Mouse (Mus musculus) forebrain, embryonic 14.5 days (tissue): ENCODE data around the gene Olfr1367. TPM values are rescaled to one million over a fixed set of nuclear protein-coding genes. Genes with fewer than 3 reads are reported as not detected.

ENCODE experiments used
- ATAC-seq: fragments of 200-750 bp; cut with Nextera tagmentation; 2 replicates; pipeline ENCODE4 v1.8.0; 2017; ENCODE audit warnings: mild to moderate bottlenecking, moderate library complexity
- DNase-seq: peaks from one replicate; pipeline ENCODE4 v3.0.0-alpha.2; 2015; ENCODE audit warnings: low spot score
- H3K27ac ChIP-seq: fragments of 300-500 bp; sonication (generic); 2 replicates; pipeline ENCODE4 v1.5.1; 2014; ENCODE audit warnings: low read depth, mild to moderate bottlenecking, control low read depth, low read length, moderate library complexity
- H3K27me3 ChIP-seq: fragments of 300-500 bp; sonication (generic); replicated peaks from 2 replicates; pipeline ENCODE4 v1.6.1; 2014; ENCODE audit warnings: low read length, control low read depth, mixed read lengths; ENCODE audit not compliant: control insufficient read depth, insufficient read depth
- H3K36me3 ChIP-seq: fragments of 300-500 bp; sonication (generic); 2 replicates; pipeline ENCODE4 v1.6.1; 2014; ENCODE audit warnings: low read length, control low read depth; ENCODE audit not compliant: control insufficient read depth, insufficient read depth
- H3K4me1 ChIP-seq: fragments of 300-500 bp; sonication (generic); 2 replicates; pipeline ENCODE4 v1.6.1; 2014; ENCODE audit warnings: antibody characterized with exemption, low read length, control low read depth; ENCODE audit not compliant: control insufficient read depth, insufficient read depth
- H3K4me2 ChIP-seq: fragments of 300-500 bp; sonication (generic); 2 replicates; pipeline ENCODE4 v1.6.1; 2014; ENCODE audit warnings: mild to moderate bottlenecking, control low read depth, low read length
- H3K4me3 ChIP-seq: fragments of 300-500 bp; sonication (generic); 2 replicates; pipeline ENCODE4 v1.5.1; 2014; ENCODE audit warnings: low read depth, low read length, control low read depth
- H3K9ac ChIP-seq: fragments of 300-500 bp; sonication (generic); 2 replicates; pipeline ENCODE4 v1.6.1; 2014; ENCODE audit warnings: mild to moderate bottlenecking, low read length, control low read depth, moderate library complexity
- H3K9me3 ChIP-seq: fragments of 300-500 bp; sonication (generic); replicated peaks from 2 replicates; pipeline ENCODE4 v1.6.1; 2016; ENCODE audit warnings: low read length, control low read depth, mixed read lengths; ENCODE audit not compliant: control insufficient read depth
- WGBS: fragments of 180-500 bp; shearing (Covaris S2); extraction: QIAGEN DNeasy Blood & Tissue Kit; methylation state at CpG from one replicate; pipeline ENCODE4 v1.1.7; 2014; 5-methylcytosine and 5-hydroxymethylcytosine counted together
- polyA plus RNA-seq: library from polyadenylated mRNA; unstranded; fragments of >200 nt; fragmentation: Nextera tagmentation; extraction: Ambion mirVana; gene quantifications from 2 replicates; pipeline ENCODE4 v1.2.1, GENCODE M21; 2014

Gene Olfr1367
- polyA plus RNA-seq, 1 experiment from 2014 or later: not detected

- DNase-seq: peak; percentile 58
- 9% methylated on average over 18 of the region's 18 CpGs for WGBS
- ATAC-seq: 0 out of 2 replicates have a peak, but pooled peaks have one; percentile 33
- H3K4me2 ChIP-seq: peak overlapping the region; percentile 42
- H3K27ac ChIP-seq: no peak overlapping the region
- no peaks in the 10 kb centered on the region for H3K9me3 ChIP-seq
- no peaks in the 10 kb centered on the region for H3K36me3 ChIP-seq
- H3K4me3 ChIP-seq: peak overlapping the region; percentile 24
- no peak overlapping the region for H3K9ac ChIP-seq
- H3K4me1 ChIP-seq: peaks cover 3% of the 10 kb centered on the region; the same call in 1 of the 2 replicates
- H3K27me3 ChIP-seq: no peaks in the 10 kb centered on the region
These were observed 24.0 kb upstream of the Olfr1367 start for GRCm38 (mm10) chr13:21322509-21323375.

- WGBS: 61% methylated on average over 6 of the region's 6 CpGs
- no peak overlapping the region for H3K27ac ChIP-seq
- ATAC-seq (no peak), DNase-seq (no peak)
- peaks cover 3% of the 10 kb centered on the region; the same call in 1 of the 2 replicates for H3K4me1 ChIP-seq
- H3K9me3 ChIP-seq: no peaks in the 10 kb centered on the region
- no peaks in the 10 kb centered on the region for H3K36me3 ChIP-seq
- no peaks in the 10 kb centered on the region for H3K27me3 ChIP-seq
- no peak overlapping the region for H3K4me3 ChIP-seq
- H3K4me2 ChIP-seq: no peak overlapping the region
- no peak overlapping the region for H3K9ac ChIP-seq
These were observed 23.3 kb upstream of the Olfr1367 start for GRCm38 (mm10) chr13:21323405-21323804.

GRCm38 (mm10) chr13:21326191-21326590, 20.5 kb upstream of the Olfr1367 start:
- peak; percentile 42; the same call in 1 of the 2 replicates for ATAC-seq
- DNase-seq: peak; percentile 55

GRCm38 (mm10) chr13:21326657-21327211, 20.0 kb upstream of the Olfr1367 start:
- Histone ChIP-seq H3K4me1 (peaks cover 3% of the 10 kb centered on the region; the same call in 1 of the 2 replicates), H3K36me3 (no peaks in the 10 kb centered on the region), H3K9me3 (no peaks in the 10 kb centered on the region), H3K9ac (peak overlapping the region; percentile 40; the same call in 1 of the 2 replicates), H3K27me3 (no peaks in the 10 kb centered on the region), H3K4me3 (peak overlapping the region; percentile 26), H3K27ac (no peak overlapping the region), H3K4me2 (peak overlapping the region; percentile 47)
- ATAC-seq (peak; percentile 76), DNase-seq (peak; percentile 92)
- under 1% methylated on average over 24 of the region's 24 CpGs for WGBS

More at GRCm38 (mm10) chr13:21326191-21326590, 20.5 kb upstream of the Olfr1367 start:
- H3K4me2 ChIP-seq: peak overlapping the region; percentile 47
- H3K36me3 ChIP-seq: no peaks in the 10 kb centered on the region
- peaks cover 3% of the 10 kb centered on the region; the same call in 1 of the 2 replicates for H3K4me1 ChIP-seq
- no peak overlapping the region for H3K9ac ChIP-seq
- WGBS: 4% methylated on average over 4 of the region's 4 CpGs
- no peaks in the 10 kb centered on the region for H3K9me3 ChIP-seq
- H3K27ac ChIP-seq: no peak overlapping the region
- no peaks in the 10 kb centered on the region for H3K27me3 ChIP-seq
- H3K4me3 ChIP-seq: peak overlapping the region; percentile 26; the same call in 1 of the 2 replicates

- Histone ChIP-seq H3K27me3 (no peaks in the 10 kb centered on the region), H3K36me3 (no peaks in the 10 kb centered on the region), H3K4me2 (peak overlapping the region; percentile 47), H3K27ac (no peak overlapping the region), H3K9ac (peak overlapping the region; percentile 40; the same call in 1 of the 2 replicates), H3K9me3 (no peaks in the 10 kb centered on the region), H3K4me3 (peak overlapping the region; percentile 26), H3K4me1 (no peaks in the 10 kb centered on the region)
- DNase-seq (peak; percentile 37), ATAC-seq (peak; percentile 65; the same call in 1 of the 2 replicates)
- WGBS: 1% methylated on average over 9 of the region's 9 CpGs
These were observed 19.3 kb upstream of the Olfr1367 start for GRCm38 (mm10) chr13:21327424-21327823.

- H3K36me3 ChIP-seq: no peaks in the 10 kb centered on the region
- no peak overlapping the region for H3K4me2 ChIP-seq
- H3K27me3 ChIP-seq: no peaks in the 10 kb centered on the region
- H3K9ac ChIP-seq: no peak overlapping the region
- no peak for DNase-seq
- H3K9me3 ChIP-seq: no peaks in the 10 kb centered on the region
- no peak overlapping the region for H3K4me3 ChIP-seq
- H3K27ac ChIP-seq: no peak overlapping the region
- ATAC-seq: no peak
- no peaks in the 10 kb centered on the region for H3K4me1 ChIP-seq
These were observed 3.9 kb downstream of the Olfr1367 start for GRCm38 (mm10) chr13:21350593-21350992.

DNA sequence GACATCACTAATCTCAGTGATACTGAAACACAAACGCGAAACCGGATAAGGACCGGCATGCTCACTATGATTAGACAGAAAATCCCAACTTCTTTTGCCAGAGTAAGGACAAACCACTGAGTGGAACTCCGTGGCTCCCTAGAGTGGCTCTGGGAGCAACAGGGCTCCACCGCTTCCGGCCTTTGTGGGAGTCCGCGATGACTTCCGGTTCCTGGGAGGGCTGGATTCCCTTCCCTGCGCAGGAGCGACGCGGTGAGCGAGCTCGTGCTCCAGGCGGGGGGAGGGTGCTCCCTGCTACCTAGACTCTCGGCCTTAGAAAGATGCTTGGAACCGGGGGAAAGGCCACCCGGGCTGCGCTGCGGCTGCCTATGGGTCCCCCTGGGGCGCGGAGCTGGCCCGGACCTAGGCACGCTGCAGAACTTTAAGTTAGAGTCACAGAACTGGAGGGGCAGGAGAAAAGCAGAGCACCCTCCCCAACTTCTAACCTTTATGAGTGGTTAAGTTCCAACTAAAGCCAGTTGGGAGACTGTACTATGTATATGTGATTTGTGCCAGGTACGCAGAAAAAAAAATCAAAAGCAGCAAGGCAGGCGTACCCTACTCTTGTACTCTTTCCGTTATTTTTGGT, 16.0 kb downstream of the Olfr1367 start, which contains the start of gene Zscan12:
Zscan12 (plus strand) TSS at position 200 of the 628 bp plus-strand sequence.
- DNase-seq (peak; percentile 98), ATAC-seq (peak; percentile 100)
- Histone ChIP-seq H3K27me3 (no peaks in the 10 kb centered on the region), H3K4me2 (peak within 1 kb of the TSS; percentile 62), H3K27ac (0 out of 2 replicates have a peak within 1 kb of the TSS, but pooled peaks have one; percentile 39), H3K4me1 (peaks cover 18% of the 10 kb centered on the region), H3K9ac (peak within 1 kb of the TSS; percentile 85), H3K4me3 (peak within 1 kb of the TSS; percentile 66), H3K9me3 (no peaks in the 10 kb centered on the region), H3K36me3 (0 out of 2 replicates have a peak, but pooled peaks cover 2% of the 10 kb centered on the region)
- WGBS: under 1% methylated on average over 29 of the region's 29 CpGs

DNA sequence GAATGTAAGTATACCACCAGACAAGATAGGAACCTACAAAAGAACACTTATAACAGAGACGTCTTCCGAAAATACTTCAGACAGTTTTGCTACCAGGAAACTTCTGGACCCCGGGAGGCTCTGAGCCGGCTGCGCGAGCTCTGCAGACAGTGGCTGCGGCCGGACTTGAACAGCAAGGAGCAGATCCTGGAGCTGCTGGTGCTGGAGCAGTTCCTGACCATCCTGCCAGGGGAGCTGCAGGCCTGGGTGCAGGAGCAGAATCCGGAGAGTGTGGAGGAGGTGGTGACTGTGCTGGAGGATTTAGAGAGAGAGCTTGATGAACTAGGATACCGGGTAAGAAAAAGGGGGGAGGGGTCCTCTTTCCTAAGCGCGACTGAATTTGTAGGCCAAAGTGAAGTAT, 17.0 kb downstream of the Olfr1367 start:
- Histone ChIP-seq H3K9me3 (no peaks in the 10 kb centered on the region), H3K9ac (peak overlapping the region; percentile 85), H3K27me3 (no peaks in the 10 kb centered on the region), H3K4me1 (peaks cover 18% of the 10 kb centered on the region), H3K4me2 (peak overlapping the region; percentile 62), H3K4me3 (peak overlapping the region; percentile 66; the same call in 1 of the 2 replicates), H3K36me3 (peaks cover 7% of the 10 kb centered on the region), H3K27ac (no peak overlapping the region)
- 63% methylated on average over 12 of the region's 12 CpGs for WGBS
- ATAC-seq (no peak), DNase-seq (no peak)
